ENCODE assay signal across 11 mouse cellular contexts in the genomic region with DNA sequence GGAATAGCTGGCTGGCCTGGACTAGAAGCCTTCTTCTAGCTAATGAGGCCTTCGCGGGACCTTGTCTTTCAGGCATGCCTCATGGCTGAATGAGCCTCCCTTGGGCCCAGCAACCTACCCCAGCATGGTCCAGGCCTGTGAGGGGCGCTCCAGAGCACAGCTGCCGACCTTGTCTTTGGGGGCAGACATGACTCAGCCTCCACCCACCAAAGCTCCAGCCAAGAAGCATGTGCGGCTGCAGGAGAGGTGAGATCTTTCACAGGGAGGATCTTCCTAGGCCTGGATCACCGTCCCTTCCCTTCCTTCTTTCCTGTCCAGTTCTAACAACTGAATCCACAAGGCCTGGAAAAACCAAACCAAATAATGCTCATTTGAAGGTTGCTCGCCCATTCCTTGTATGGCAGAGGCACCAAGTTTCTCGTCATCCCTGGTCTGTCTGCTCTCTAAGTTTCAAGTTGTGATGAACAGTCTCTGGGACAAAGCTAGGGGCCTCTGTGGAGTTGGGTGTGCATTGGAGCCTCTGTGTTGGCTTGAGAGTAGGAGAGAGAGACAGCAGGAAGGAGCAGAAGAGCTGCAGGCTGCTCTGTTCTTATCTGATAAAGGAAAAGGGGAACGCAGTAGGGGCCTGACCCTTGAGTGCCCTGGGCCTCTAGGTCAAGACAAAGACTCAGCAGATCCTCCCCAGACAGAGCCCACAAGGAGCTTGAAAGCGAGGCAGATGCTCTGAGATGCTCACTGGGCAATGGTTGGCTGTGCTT. TPM values are rescaled to one million over a fixed set of nuclear protein-coding genes. Genes with fewer than 3 reads are reported as not detected.
DNase-seq lines count a peak whose midpoint lies in the region; ATAC-seq and TF ChIP-seq lines count a peak whose summit lies in the region.
"Had no signal": no experiment of that assay in that cellular context is flagged by ENCODE, and none has a peak within 500 bp of the region (broad histone marks: within the 10 kb centered on the region; RNA-seq: fewer than 3 reads in every experiment).

No protein-coding gene starts in this region.

- ATAC-seq in liver, postnatal 0 days, result 0 out of 2 replicates have a peak, but pooled peaks have one; percentile 14
- ATAC-seq in intestine, postnatal 0 days, result no peak
- ATAC-seq in lung, postnatal 0 days, result no peak

- peak overlapping the region; percentile 65 to 75 (median 69) for H3K4me3 ChIP-seq in CH12.LX (replicated peaks in 1 of 3; ENCODE audit: low read depth in 2 of 3, low read length in 2 of 3, poor library complexity in 1 of 3)
- peak overlapping the region; percentile 63 for H3K4me3 ChIP-seq in bone marrow macrophage, adult 2 months (ENCODE audit: insufficient read depth, low read length)
- peak overlapping the region; percentile 39 for H3K4me3 ChIP-seq in liver, postnatal 0 days (ENCODE audit: low read depth, low read length)
- H3K4me3 ChIP-seq in intestine, postnatal 0 days (ENCODE audit: low read depth, low read length), result no peak overlapping the region
- H3K4me3 ChIP-seq in lung, postnatal 0 days (ENCODE audit: low read depth, low read length), result no peak overlapping the region
- H3K4me3 ChIP-seq: hindbrain, embryonic 13.5 days had no signal

- peaks cover 15% of the 10 kb centered on the region for H3K79me2 ChIP-seq in CH12.LX (replicated peaks; ENCODE audit: control insufficient read depth, extremely low read depth, insufficient read depth, poor library complexity, severe bottlenecking)

- no peak for TF ChIP-seq RAD21 in CH12.LX (IDR thresholded peaks at IDR 0.05; ENCODE audit: low read depth, low read length)

- peak overlapping the region; percentile 96 for H3K27ac ChIP-seq in CH12.LX (ENCODE audit: insufficient read depth, low read depth)
- H3K27ac ChIP-seq in bone marrow macrophage, adult 2 months (ENCODE audit: insufficient read depth, low read depth, low read length), result peak overlapping the region; percentile 95
- H3K27ac ChIP-seq in liver, postnatal 0 days (ENCODE audit: low read depth), result peak overlapping the region; percentile 86
- H3K27ac ChIP-seq in intestine, postnatal 0 days (ENCODE audit: low read depth, low read length), result no peak overlapping the region
- no peak overlapping the region for H3K27ac ChIP-seq in lung, postnatal 0 days (ENCODE audit: low read length)
- H3K27ac ChIP-seq: hindbrain, embryonic 13.5 days had no signal

- H3K27me3 ChIP-seq in CH12.LX (replicated peaks), result no peaks in the 10 kb centered on the region
- no peaks in the 10 kb centered on the region for H3K27me3 ChIP-seq in liver, postnatal 0 days (ENCODE audit: insufficient read depth, low read length)
- H3K27me3 ChIP-seq in intestine, postnatal 0 days (replicated peaks; ENCODE audit: control insufficient read depth, insufficient read depth, low read length), result peaks cover 8% of the 10 kb centered on the region; the same call in 1 of the 2 replicates
- no peaks in the 10 kb centered on the region for H3K27me3 ChIP-seq in lung, postnatal 0 days (replicated peaks; ENCODE audit: insufficient read depth, low read length)

- H3K36me3 ChIP-seq in CH12.LX (replicated peaks in 1 of 2; ENCODE audit: control insufficient read depth in 1 of 2, insufficient read depth in 1 of 2, low read length in 1 of 2), result peaks cover 31 to 46% of the 10 kb centered on the region in 2 experiments
- H3K36me3 ChIP-seq in liver, postnatal 0 days (replicated peaks; ENCODE audit: insufficient read depth, low read length), result 0 out of 2 replicates have a peak, but pooled peaks cover 3% of the 10 kb centered on the region
- no peaks in the 10 kb centered on the region for H3K36me3 ChIP-seq in intestine, postnatal 0 days (ENCODE audit: control insufficient read depth, insufficient read depth)
- H3K36me3 ChIP-seq in lung, postnatal 0 days (ENCODE audit: insufficient read depth, low read length), result no peaks in the 10 kb centered on the region
- H3K36me3 ChIP-seq: hindbrain, embryonic 13.5 days had no signal

- dilution Hi-C loops in CH12.LX (cut with MboI; ENCODE audit: extremely low pct_ligation_motif_present, extremely low pct_unique_long_range_greater_than_20kb, low sequenced_read_pairs), result no loop called here

- H3K9me3 ChIP-seq in CH12.LX (replicated peaks; ENCODE audit: low read length), result no peaks in the 10 kb centered on the region
- no peaks in the 10 kb centered on the region for H3K9me3 ChIP-seq in liver, postnatal 0 days (ENCODE audit: low read length)
- H3K9me3 ChIP-seq in intestine, postnatal 0 days (ENCODE audit: control insufficient read depth), result no peaks in the 10 kb centered on the region
- H3K9me3 ChIP-seq in lung, postnatal 0 days (ENCODE audit: low read length), result no peaks in the 10 kb centered on the region
- H3K9me3 ChIP-seq: hindbrain, embryonic 13.5 days had no signal

- peak; percentile 75 for DNase-seq in CH12.LX (ENCODE audit: extremely low read depth)
- no peak for DNase-seq in liver, postnatal 0 days
- peak; percentile 50 for DNase-seq in thymus, postnatal 0 days (ENCODE audit: low spot score)
- no peak for DNase-seq in adrenal gland, adult 2 months
- no peak for DNase-seq in lung, postnatal 0 days (ENCODE audit: low spot score)
- DNase-seq: kidney, adult 9 months; lung, postnatal 36 days had no signal

- H3K4me1 ChIP-seq in CH12.LX (ENCODE audit: control insufficient read depth in 1 of 2, insufficient read depth in 2 of 2), result peaks cover 19 to 72% of the 10 kb centered on the region in 2 experiments
- peaks cover 50% of the 10 kb centered on the region for H3K4me1 ChIP-seq in bone marrow macrophage, adult 2 months (ENCODE audit: control insufficient read depth, insufficient read depth, low read length)
- peaks cover 39% of the 10 kb centered on the region for H3K4me1 ChIP-seq in liver, postnatal 0 days (ENCODE audit: insufficient read depth)
- no peaks in the 10 kb centered on the region for H3K4me1 ChIP-seq in intestine, postnatal 0 days (replicated peaks; ENCODE audit: control insufficient read depth, insufficient read depth, low read length)
- no peaks in the 10 kb centered on the region for H3K4me1 ChIP-seq in lung, postnatal 0 days (ENCODE audit: insufficient read depth, low read depth, low read length)
- H3K4me1 ChIP-seq: hindbrain, embryonic 13.5 days had no signal

- no peak; the same call in 1 of the 2 replicates for TF ChIP-seq POLR2A in CH12.LX (IDR thresholded peaks at IDR 0.05; ENCODE audit: low read depth, low read length)
- TF ChIP-seq POLR2A in bone marrow macrophage, adult 2 months (IDR thresholded peaks at IDR 0.05; ENCODE audit: borderline replicate concordance, low read depth, low read length), result no peak

- peak overlapping the region; percentile 88 for H3K4me2 ChIP-seq in CH12.LX (ENCODE audit: insufficient read depth, low read depth, poor library complexity, severe bottlenecking)
- peak overlapping the region; percentile 63 for H3K4me2 ChIP-seq in liver, postnatal 0 days (ENCODE audit: low read depth, low read length)
- H3K4me2 ChIP-seq in intestine, postnatal 0 days (replicated peaks; ENCODE audit: low read depth), result no peak overlapping the region
- no peak overlapping the region for H3K4me2 ChIP-seq in lung, postnatal 0 days (replicated peaks; ENCODE audit: low read depth, low read length)
- H3K4me2 ChIP-seq: hindbrain, embryonic 13.5 days had no signal

- no peak for TF ChIP-seq EP300 in CH12.LX (IDR thresholded peaks at IDR 0.05; ENCODE audit: low read length)
- no peak for TF ChIP-seq EP300 in liver, postnatal 0 days (IDR thresholded peaks at IDR 0.05; ENCODE audit: low read depth)
- TF ChIP-seq EP300 in lung, postnatal 0 days (IDR thresholded peaks at IDR 0.05), result no peak

- H3K9ac ChIP-seq in CH12.LX (ENCODE audit: insufficient read depth, low read depth), result peak overlapping the region; percentile 94
- H3K9ac ChIP-seq in liver, postnatal 0 days (replicated peaks), result peak overlapping the region; percentile 45
- no peak overlapping the region for H3K9ac ChIP-seq in intestine, postnatal 0 days (ENCODE audit: low read depth, low read length)
- H3K9ac ChIP-seq in lung, postnatal 0 days (replicated peaks; ENCODE audit: low read depth), result no peak overlapping the region
- H3K9ac ChIP-seq: hindbrain, embryonic 13.5 days had no signal

- WGBS in liver, postnatal 0 days (ENCODE audit: insufficient replicate concordance), result 33% methylated on average over 10 of the region's 10 CpGs
- WGBS in intestine, postnatal 0 days, result 73% methylated on average over 10 of the region's 10 CpGs
- 67% methylated on average over 10 of the region's 10 CpGs for WGBS in lung, postnatal 0 days

- in situ Hi-C loops in CH12.LX (cut with MboI; ENCODE audit: low pct_ligation_motif_present, low pct_unique_long_range_greater_than_20kb, low sequenced_read_pairs), result no loop called here

- peak; percentile 10 to 65; a peak in 2 of 4 replicates for TF ChIP-seq CTCF in CH12.LX (conservative IDR thresholded peaks at IDR 0.05 in 1 of 2, IDR thresholded peaks at IDR 0.05 in 1 of 2; ENCODE audit: low read depth in 2 of 2, low read length in 2 of 2)
- no peak; the same call in 1 of the 2 replicates for TF ChIP-seq CTCF in bone marrow macrophage, adult 2 months (IDR thresholded peaks at IDR 0.05; ENCODE audit: low read depth, low read length)
- TF ChIP-seq CTCF in liver, postnatal 0 days (IDR thresholded peaks at IDR 0.05; ENCODE audit: low read depth), result peak; percentile 39
- no peak for TF ChIP-seq CTCF in intestine, postnatal 0 days (IDR thresholded peaks at IDR 0.05; ENCODE audit: low read depth)
- no peak for TF ChIP-seq CTCF in lung, postnatal 0 days (IDR thresholded peaks at IDR 0.05)

RNA-seq across cellular contexts. Expression of gene Ptpn7, which starts 1.4 kb away (rescaled TPM):
- total RNA-seq in CH12.LX (2012; rRNA removed) (61.4 and 69.7 TPM in 2 replicates), CH12.LX (2014; rRNA removed) (77.5 and 81.9 TPM in 2 replicates)
- 78.7 and 81.9 TPM in 2 replicates for polyA plus RNA-seq in CH12.LX (2012; ENCODE audit: insufficient read length, low read depth)
- 42.8 and 49.1 TPM in 2 replicates for polyA plus RNA-seq in bone marrow macrophage, adult 2 months (2012; ENCODE audit: insufficient read depth, insufficient read length, missing spikeins)
- 5.4 and 6.7 TPM in 2 replicates for polyA plus RNA-seq in liver, postnatal 0 days (2015; fragmentation: Nextera tagmentation; extraction: Ambion mirVana)
- 108 and 118 TPM in 2 replicates for polyA plus RNA-seq in thymus, postnatal 0 days (2015; fragmentation: Nextera tagmentation; extraction: Ambion mirVana)
- 0.73 and 0.76 TPM in 2 replicates for polyA plus RNA-seq in intestine, postnatal 0 days (2015; fragmentation: Nextera tagmentation; extraction: Ambion mirVana)
- total RNA-seq in adrenal gland, adult 2 months (2021), result 1 to 10 TPM; 1.6 to 1.8 TPM
- polyA plus RNA-seq in adrenal gland, adult 2 months (2012; rRNA removed), result 2.6 and 2.7 TPM in 2 replicates
- polyA plus RNA-seq in lung, postnatal 0 days (2015; fragmentation: Nextera tagmentation; extraction: Ambion mirVana), result 2.9 and 3.0 TPM in 2 replicates
- total RNA-seq: layer of hippocampus, adult 18-20 months had no signal

RNA-seq across cellular contexts. Expression of gene Arl8a, which starts 12.8 kb away (rescaled TPM):
- 8.5 and 10.9 TPM in 2 replicates for total RNA-seq in CH12.LX (2012; rRNA removed)
- total RNA-seq in CH12.LX (2014; rRNA removed), result 4.2 and 4.7 TPM in 2 replicates
- 42.1 and 52.7 TPM in 2 replicates for polyA plus RNA-seq in CH12.LX (2012; ENCODE audit: insufficient read length, low read depth)
- polyA plus RNA-seq in bone marrow macrophage, adult 2 months (2012; ENCODE audit: insufficient read depth, insufficient read length, missing spikeins), result 204 TPM in 2 replicates
- polyA plus RNA-seq in liver, postnatal 0 days (2015; fragmentation: Nextera tagmentation; extraction: Ambion mirVana), result 11.3 and 12.5 TPM in 2 replicates
- polyA plus RNA-seq in thymus, postnatal 0 days (2015; fragmentation: Nextera tagmentation; extraction: Ambion mirVana), result 32.6 and 34.8 TPM in 2 replicates
- polyA plus RNA-seq in intestine, postnatal 0 days (2015; fragmentation: Nextera tagmentation; extraction: Ambion mirVana), result 66.6 and 68.8 TPM in 2 replicates
- 10 to 100 TPM; 59.4 to 62.2 TPM for total RNA-seq in adrenal gland, adult 2 months (2021)
- 41.5 and 43.2 TPM in 2 replicates for polyA plus RNA-seq in adrenal gland, adult 2 months (2012; rRNA removed)
- polyA plus RNA-seq in lung, postnatal 0 days (2015; fragmentation: Nextera tagmentation; extraction: Ambion mirVana), result 51.8 and 56.3 TPM in 2 replicates

RNA-seq across cellular contexts. Expression of gene Lgr6, which starts 28.8 kb away (rescaled TPM):
- total RNA-seq in CH12.LX (2012; rRNA removed), result 0.17 and 0.38 TPM in 2 replicates
- total RNA-seq in CH12.LX (2014; rRNA removed), result 0.07 TPM in 1 of 2 replicates, not detected in the other
- polyA plus RNA-seq in CH12.LX (2012; ENCODE audit: insufficient read length, low read depth), result 0.16 TPM in 2 replicates
- polyA plus RNA-seq in bone marrow macrophage, adult 2 months (2012; ENCODE audit: insufficient read depth, insufficient read length, missing spikeins), result not detected in 2 replicates
- 0.06 and 0.32 TPM in 2 replicates for polyA plus RNA-seq in liver, postnatal 0 days (2015; fragmentation: Nextera tagmentation; extraction: Ambion mirVana)
- polyA plus RNA-seq in thymus, postnatal 0 days (2015; fragmentation: Nextera tagmentation; extraction: Ambion mirVana), result 0.12 and 0.31 TPM in 2 replicates
- 0.37 and 0.44 TPM in 2 replicates for polyA plus RNA-seq in intestine, postnatal 0 days (2015; fragmentation: Nextera tagmentation; extraction: Ambion mirVana)
- total RNA-seq in adrenal gland, adult 2 months (2021), result 1 to 10 TPM; 2.0 to 3.6 TPM
- polyA plus RNA-seq in adrenal gland, adult 2 months (2012; rRNA removed), result 1.1 and 1.8 TPM in 2 replicates
- polyA plus RNA-seq in lung, postnatal 0 days (2015; fragmentation: Nextera tagmentation; extraction: Ambion mirVana), result 2.9 and 3.9 TPM in 2 replicates

RNA-seq across cellular contexts. Expression of gene Gpr37l1, which starts 33.6 kb away (rescaled TPM):
- not detected in 2 replicates for total RNA-seq in CH12.LX (2012; rRNA removed)
- not detected in 2 replicates for total RNA-seq in CH12.LX (2014; rRNA removed)
- polyA plus RNA-seq in CH12.LX (2012; ENCODE audit: insufficient read length, low read depth), result not detected in 2 replicates
- not detected in 2 replicates for polyA plus RNA-seq in bone marrow macrophage, adult 2 months (2012; ENCODE audit: insufficient read depth, insufficient read length, missing spikeins)
- polyA plus RNA-seq in liver, postnatal 0 days (2015; fragmentation: Nextera tagmentation; extraction: Ambion mirVana), result not detected in 2 replicates
- polyA plus RNA-seq in thymus, postnatal 0 days (2015; fragmentation: Nextera tagmentation; extraction: Ambion mirVana), result 0.09 and 0.13 TPM in 2 replicates
- 1.7 and 2.0 TPM in 2 replicates for polyA plus RNA-seq in intestine, postnatal 0 days (2015; fragmentation: Nextera tagmentation; extraction: Ambion mirVana)
- 1 to 10 TPM in 1 of 2 experiments, under 1 TPM in 1; 0.61 to 2.2 TPM for total RNA-seq in adrenal gland, adult 2 months (2021)
- polyA plus RNA-seq in adrenal gland, adult 2 months (2012; rRNA removed), result 2.3 and 3.0 TPM in 2 replicates
- polyA plus RNA-seq in lung, postnatal 0 days (2015; fragmentation: Nextera tagmentation; extraction: Ambion mirVana), result 0.06 and 0.19 TPM in 2 replicates

Comparison
In these comparisons a context has a peak if more than half of its experiments do, and no peak if none do; other contexts are left out.
1. DNase-seq: peak in CH12.LX (single experiment) and thymus, postnatal 0 days (single experiment); none in liver, postnatal 0 days (single experiment), adrenal gland, adult 2 months (single experiment) and lung, postnatal 0 days (single experiment).
2. H3K27ac ChIP-seq: peak in CH12.LX (single experiment), bone marrow macrophage, adult 2 months (single experiment) and liver, postnatal 0 days (single experiment); none in intestine, postnatal 0 days (single experiment) and lung, postnatal 0 days (single experiment).
3. H3K4me2 ChIP-seq: peak in CH12.LX (single experiment) and liver, postnatal 0 days (single experiment); none in intestine, postnatal 0 days (single experiment) and lung, postnatal 0 days (single experiment).
4. H3K4me3 ChIP-seq: peak in CH12.LX (3 of 3), bone marrow macrophage, adult 2 months (single experiment) and liver, postnatal 0 days (single experiment); none in intestine, postnatal 0 days (single experiment) and lung, postnatal 0 days (single experiment).
5. H3K9ac ChIP-seq: peak in CH12.LX (single experiment) and liver, postnatal 0 days (single experiment); none in intestine, postnatal 0 days (single experiment) and lung, postnatal 0 days (single experiment).
6. CTCF ChIP-seq: peak in CH12.LX (2 of 2) and liver, postnatal 0 days (single experiment); none in bone marrow macrophage, adult 2 months (single experiment), intestine, postnatal 0 days (single experiment) and lung, postnatal 0 days (single experiment).